Mouse (Mus musculus) kidney, embryonic 16.5 days (tissue): ENCODE data around the gene Tnik. TPM values are rescaled to one million over a fixed set of nuclear protein-coding genes. Genes with fewer than 3 reads are reported as not detected.

ENCODE experiments used
- ATAC-seq: fragments of 200-750 bp; cut with Nextera tagmentation; 2 replicates; pipeline ENCODE4 v1.8.0; 2017; ENCODE audit warnings: moderate TSS enrichment; ENCODE audit not compliant: low FRiP score, low TSS enrichment
- H3K27ac ChIP-seq: fragments of 300-500 bp; sonication (generic); 2 replicates; pipeline ENCODE4 v1.5.1; 2014; ENCODE audit warnings: low read length
- H3K27me3 ChIP-seq: fragments of 300-500 bp; sonication (generic); 2 replicates; pipeline ENCODE4 v1.6.1; 2014; ENCODE audit warnings: low read length, control low read depth, mixed read lengths; ENCODE audit not compliant: insufficient read depth
- H3K36me3 ChIP-seq: fragments of 300-500 bp; sonication (generic); 2 replicates; pipeline ENCODE4 v1.6.1; 2014; ENCODE audit warnings: low read length, control low read depth, mixed read lengths; ENCODE audit not compliant: insufficient read depth
- H3K4me1 ChIP-seq: fragments of 300-500 bp; sonication (generic); 2 replicates; pipeline ENCODE4 v1.6.1; 2014; ENCODE audit warnings: low read length, control low read depth, mixed read lengths; ENCODE audit not compliant: insufficient read depth
- H3K4me2 ChIP-seq: fragments of 300-500 bp; sonication (generic); replicated peaks from 2 replicates; pipeline ENCODE4 v1.6.1; 2014; ENCODE audit warnings: low read depth, low read length
- H3K4me3 ChIP-seq: fragments of 300-500 bp; sonication (generic); 2 replicates; pipeline ENCODE4 v1.5.1; 2014; ENCODE audit warnings: mild to moderate bottlenecking, low read length
- H3K9ac ChIP-seq: fragments of 300-500 bp; sonication (generic); replicated peaks from 2 replicates; pipeline ENCODE4 v1.6.1; 2014; ENCODE audit warnings: low read length
- H3K9me3 ChIP-seq: fragments of 300-500 bp; sonication (generic); 2 replicates; pipeline ENCODE4 v1.6.1; 2016; ENCODE audit warnings: low read length, control low read depth
- WGBS: fragments of 180-500 bp; shearing (Covaris S2); extraction: QIAGEN DNeasy Blood & Tissue Kit; methylation state at CpG from one replicate; pipeline ENCODE4 v1.1.7; 2014; 5-methylcytosine and 5-hydroxymethylcytosine counted together
- polyA plus RNA-seq: library from polyadenylated mRNA; unstranded; fragments of >200 nt; fragmentation: Nextera tagmentation; extraction: Ambion mirVana; gene quantifications from 2 replicates; pipeline ENCODE4 v1.2.1, GENCODE M21; 2015

Gene Tnik
- polyA plus RNA-seq, 1 experiment from 2014 or later, result 2.7 TPM

DNA sequence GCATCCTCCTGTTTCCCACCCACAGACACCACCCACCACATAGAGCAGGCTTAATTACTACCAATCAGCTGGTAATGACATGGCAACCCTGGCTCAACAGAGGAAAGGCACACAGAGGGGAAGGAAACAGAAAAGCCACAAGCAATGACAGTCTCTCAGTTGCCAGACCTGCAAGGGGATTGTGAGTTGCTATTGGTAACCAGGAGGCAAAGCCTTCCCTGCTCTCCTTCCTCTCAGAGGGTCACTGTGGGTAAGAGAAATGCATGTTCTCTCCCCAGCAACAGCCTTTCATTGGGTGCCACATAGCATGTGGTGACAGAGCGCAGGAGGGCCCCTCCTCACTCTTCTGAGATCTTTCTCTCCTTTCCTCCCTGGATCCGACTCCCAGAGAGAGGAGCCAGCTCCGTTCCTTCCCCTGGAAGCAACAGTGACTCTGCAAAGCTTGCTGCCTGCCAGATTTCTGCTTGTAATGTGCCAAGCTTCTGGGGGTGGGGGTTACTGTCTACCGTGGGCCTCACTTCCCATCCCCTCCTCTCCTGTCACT, 295.4 kb downstream of the Tnik start:
- Histone ChIP-seq H3K4me1 (no peaks in the 10 kb centered on the region), H3K4me2 (no peak overlapping the region), H3K27me3 (no peaks in the 10 kb centered on the region), H3K9me3 (no peaks in the 10 kb centered on the region), H3K36me3 (no peaks in the 10 kb centered on the region), H3K4me3 (no peak overlapping the region), H3K9ac (no peak overlapping the region), H3K27ac (no peak overlapping the region)
- ATAC-seq, result no peak
- WGBS, result 64% methylated on average over 4 of the region's 4 CpGs

DNA sequence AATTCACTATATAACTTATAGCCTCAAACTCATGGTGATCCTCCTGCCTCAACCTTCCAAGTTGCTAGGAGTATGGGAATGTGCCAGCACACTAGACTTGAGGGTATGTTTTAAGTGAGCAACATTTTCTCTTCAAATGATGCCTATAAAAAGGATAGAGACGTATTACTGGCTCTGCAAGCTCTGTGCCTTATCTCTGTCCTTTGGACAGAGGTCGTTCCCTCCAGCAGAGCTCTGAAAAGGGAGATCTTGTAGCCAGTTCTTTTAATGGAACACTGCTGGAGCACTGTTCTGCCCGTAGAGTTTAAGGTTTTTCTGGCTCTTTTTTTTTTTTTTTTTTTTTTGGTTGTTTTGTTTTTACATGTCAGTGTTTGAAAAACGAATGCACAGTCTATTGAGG, 298.4 kb downstream of the Tnik start:
- Histone ChIP-seq H3K4me1 (no peaks in the 10 kb centered on the region), H3K36me3 (no peaks in the 10 kb centered on the region), H3K27me3 (no peaks in the 10 kb centered on the region), H3K9ac (no peak overlapping the region), H3K4me2 (no peak overlapping the region), H3K27ac (no peak overlapping the region), H3K9me3 (peaks cover 2% of the 10 kb centered on the region; the same call in 1 of the 2 replicates), H3K4me3 (no peak overlapping the region)
- WGBS, result 40% methylated on average over 4 of the region's 4 CpGs
- no peak for ATAC-seq

DNA sequence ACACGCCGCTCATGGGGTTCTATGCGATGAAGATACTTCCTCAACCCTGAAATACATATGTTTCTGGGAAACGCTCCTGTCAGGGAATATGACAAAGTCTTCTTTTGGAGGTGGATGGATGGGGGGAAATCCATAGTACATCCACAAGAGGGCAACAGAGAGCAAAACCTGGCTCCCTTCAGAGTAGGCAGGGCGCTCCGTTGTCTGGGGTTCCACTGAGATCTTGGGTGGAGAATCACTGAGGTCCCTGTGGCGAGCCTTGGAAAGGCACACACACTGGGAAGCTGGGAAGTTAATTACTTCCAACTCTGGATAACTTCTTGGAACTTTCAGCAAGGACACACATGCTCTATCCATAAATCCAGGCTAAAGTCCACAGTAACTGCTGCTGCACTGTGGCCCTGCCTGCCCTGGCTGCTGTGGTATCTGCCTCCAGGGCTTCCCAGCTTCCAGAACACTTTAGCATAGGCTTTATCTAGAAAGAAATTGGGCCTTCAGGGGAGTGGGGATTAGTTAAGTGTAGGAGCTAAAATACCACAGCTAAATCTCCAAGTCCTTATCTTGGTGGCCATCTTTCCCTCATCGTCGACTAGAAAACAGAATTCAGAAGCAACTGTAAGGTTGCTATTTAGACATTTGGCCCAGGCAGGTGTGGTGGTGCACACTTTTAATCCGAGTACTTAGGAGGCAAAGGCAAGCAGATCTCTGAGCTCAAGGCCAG, 299.8 kb downstream of the Tnik start:
- Histone ChIP-seq H3K36me3 (no peaks in the 10 kb centered on the region), H3K27ac (no peak overlapping the region), H3K27me3 (no peaks in the 10 kb centered on the region), H3K4me1 (no peaks in the 10 kb centered on the region), H3K9ac (no peak overlapping the region), H3K9me3 (peaks cover 3% of the 10 kb centered on the region; the same call in 1 of the 2 replicates), H3K4me2 (no peak overlapping the region), H3K4me3 (no peak overlapping the region)
- ATAC-seq, result peak; percentile 61; the same call in 1 of the 2 replicates
- 73% methylated on average over 10 of the region's 10 CpGs for WGBS

DNA sequence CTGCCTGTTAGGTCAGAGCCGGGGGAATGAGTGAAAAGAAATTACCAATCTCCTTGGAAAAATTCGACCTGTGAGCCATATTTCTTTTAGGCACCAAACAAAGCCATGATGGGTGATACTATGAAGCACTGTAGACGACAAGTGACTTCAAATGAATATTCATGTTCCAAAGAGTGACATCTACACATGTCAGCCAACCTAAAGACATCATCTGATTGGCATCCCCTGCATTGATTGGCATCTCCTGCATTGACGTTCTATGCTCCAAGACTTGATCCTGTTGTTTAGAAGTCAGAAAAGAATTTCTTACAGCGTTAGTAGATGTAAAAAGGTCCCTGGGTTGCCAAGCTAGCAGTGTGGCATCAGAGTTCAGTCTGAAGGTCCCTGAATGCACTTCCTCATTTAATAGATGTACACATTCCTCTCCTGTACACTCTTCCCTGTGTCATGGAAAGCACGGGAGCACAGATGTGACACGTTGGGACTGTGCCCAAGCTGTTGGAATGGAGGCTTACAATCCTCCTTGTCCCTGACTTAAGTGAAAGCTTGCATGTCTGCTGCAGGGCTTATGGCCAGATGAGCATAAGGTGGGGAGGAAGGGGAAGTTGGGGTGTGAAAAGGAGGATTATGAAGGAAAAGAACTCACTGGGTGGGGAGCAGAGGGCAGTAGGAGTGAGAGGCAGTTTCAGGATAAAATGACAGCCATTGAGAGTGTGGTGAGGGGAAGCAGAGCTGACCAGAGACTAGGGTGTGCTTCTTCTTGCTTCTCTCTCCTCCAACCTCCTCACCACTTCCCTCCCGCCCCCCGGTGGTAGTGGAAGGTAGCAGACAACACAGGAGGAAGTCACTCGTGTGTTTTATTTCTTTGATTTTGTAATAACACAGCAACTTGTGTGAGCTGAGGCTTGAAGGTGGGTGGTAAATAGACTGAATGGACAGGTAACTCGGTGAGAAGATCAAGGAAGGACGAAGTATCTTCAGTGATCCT, 301.6 kb downstream of the Tnik start:
- Histone ChIP-seq H3K9me3 (peaks cover 3% of the 10 kb centered on the region; the same call in 1 of the 2 replicates), H3K9ac (no peak overlapping the region), H3K27ac (no peak overlapping the region), H3K4me2 (no peak overlapping the region), H3K4me1 (no peaks in the 10 kb centered on the region), H3K27me3 (no peaks in the 10 kb centered on the region), H3K36me3 (no peaks in the 10 kb centered on the region), H3K4me3 (no peak overlapping the region)
- ATAC-seq, result no peak
- WGBS, result 82% methylated on average over 12 of the region's 12 CpGs

DNA sequence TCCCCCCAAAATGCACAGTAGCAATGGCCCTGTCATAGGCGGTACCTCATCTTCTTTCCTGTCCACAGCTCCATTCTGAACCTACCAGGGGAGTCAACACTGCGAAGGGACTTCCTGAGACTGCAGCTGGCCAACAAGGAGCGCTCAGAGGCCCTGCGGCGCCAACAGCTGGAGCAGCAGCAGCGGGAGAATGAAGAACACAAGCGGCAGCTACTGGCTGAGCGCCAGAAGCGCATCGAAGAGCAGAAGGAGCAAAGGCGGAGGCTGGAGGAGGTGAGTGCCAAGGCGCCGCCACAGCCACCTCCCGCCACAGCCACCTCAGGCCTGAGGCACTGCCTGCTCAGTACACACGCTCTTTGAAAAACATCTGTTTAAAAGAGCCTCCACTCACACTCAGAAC, 314.3 kb downstream of the Tnik start:
- H3K9me3 ChIP-seq, result no peaks in the 10 kb centered on the region
- no peaks in the 10 kb centered on the region for H3K27me3 ChIP-seq
- H3K9ac ChIP-seq, result no peak overlapping the region
- no peaks in the 10 kb centered on the region for H3K4me1 ChIP-seq
- no peak overlapping the region for H3K27ac ChIP-seq
- no peak overlapping the region for H3K4me3 ChIP-seq
- peak overlapping the region; percentile 19; the same call in 1 of the 2 replicates for H3K4me2 ChIP-seq
- WGBS, result 32% methylated on average over 15 of the region's 15 CpGs
- no peaks in the 10 kb centered on the region for H3K36me3 ChIP-seq
- ATAC-seq, result peak; percentile 63; the same call in 1 of the 2 replicates

DNA sequence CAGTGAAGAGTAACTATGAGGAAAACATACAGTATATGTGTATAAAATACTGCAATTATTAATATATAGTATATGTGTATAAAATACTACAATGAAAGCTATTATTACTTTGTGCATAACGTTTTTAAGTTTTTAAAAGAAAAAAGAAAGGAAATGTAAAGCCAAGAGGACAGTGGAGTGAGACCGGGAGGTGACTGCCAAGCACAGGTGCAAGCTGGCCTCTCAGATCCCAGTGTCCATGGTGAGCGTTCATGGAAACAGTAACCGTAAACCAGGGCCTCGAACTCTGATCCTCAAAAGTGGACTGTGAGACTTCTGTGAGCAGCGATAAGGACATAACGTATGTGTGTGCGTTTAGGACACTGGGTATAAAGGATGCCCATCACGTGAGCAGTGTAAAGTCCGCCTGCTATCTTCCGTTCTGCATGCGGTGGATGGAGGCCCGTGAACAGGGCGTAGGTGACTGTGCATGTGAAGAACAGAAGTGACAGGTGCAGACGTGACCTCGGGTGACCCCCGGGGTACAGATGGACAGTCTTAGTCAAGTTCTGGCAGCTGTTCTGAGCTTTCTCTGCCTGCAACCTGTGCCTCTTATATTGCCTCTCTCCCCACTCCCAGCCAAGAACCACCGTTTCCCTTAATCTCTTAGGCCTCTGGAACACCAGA, 316.1 kb downstream of the Tnik start:
- H3K4me2 ChIP-seq, result no peak overlapping the region
- no peak overlapping the region for H3K4me3 ChIP-seq
- ATAC-seq, result no peak
- H3K9me3 ChIP-seq, result no peaks in the 10 kb centered on the region
- H3K9ac ChIP-seq, result no peak overlapping the region
- H3K27ac ChIP-seq, result no peak overlapping the region
- no peaks in the 10 kb centered on the region for H3K27me3 ChIP-seq
- 93% methylated on average over 18 of the region's 18 CpGs for WGBS
- H3K36me3 ChIP-seq, result no peaks in the 10 kb centered on the region
- no peaks in the 10 kb centered on the region for H3K4me1 ChIP-seq

DNA sequence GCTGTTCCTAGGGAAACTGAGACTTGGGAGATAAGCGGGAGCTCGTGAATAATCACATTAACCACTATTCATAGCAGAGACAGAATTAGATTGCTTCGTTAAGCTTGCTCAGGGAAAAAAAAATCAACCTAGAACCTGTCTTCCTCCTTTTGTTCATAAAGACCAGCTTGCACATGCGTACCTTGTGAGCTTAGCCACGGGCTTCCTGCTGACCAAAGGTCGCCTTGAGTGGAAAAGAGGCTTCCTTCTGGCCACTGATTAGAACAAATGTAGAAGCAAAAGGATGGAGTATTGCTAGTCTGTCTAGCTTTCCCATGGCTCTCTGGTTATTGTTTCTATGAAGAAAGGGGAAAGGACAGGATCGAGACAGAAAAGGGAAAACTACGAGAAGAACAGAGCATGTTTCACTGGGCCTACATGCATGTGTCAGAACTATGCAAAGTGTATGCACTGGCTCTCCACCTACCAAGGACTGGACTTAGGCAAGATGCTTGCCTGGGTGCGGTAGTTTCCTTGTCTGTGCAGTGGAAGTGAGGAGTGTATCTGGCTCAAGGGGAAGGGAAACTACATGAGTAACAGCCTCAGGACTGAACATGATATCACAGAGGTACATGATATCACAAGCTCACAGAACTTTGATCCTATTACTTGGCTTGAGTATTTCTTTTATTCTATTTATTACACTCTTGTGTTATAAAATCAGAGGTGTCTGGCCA, 322.9 kb downstream of the Tnik start:
- no peak for ATAC-seq
- no peak overlapping the region for H3K4me3 ChIP-seq
- no peaks in the 10 kb centered on the region for H3K9me3 ChIP-seq
- no peak overlapping the region for H3K4me2 ChIP-seq
- no peaks in the 10 kb centered on the region for H3K36me3 ChIP-seq
- no peak overlapping the region for H3K9ac ChIP-seq
- WGBS, result 80% methylated on average over 9 of the region's 9 CpGs
- H3K27me3 ChIP-seq, result no peaks in the 10 kb centered on the region
- no peaks in the 10 kb centered on the region for H3K4me1 ChIP-seq
- no peak overlapping the region for H3K27ac ChIP-seq

DNA sequence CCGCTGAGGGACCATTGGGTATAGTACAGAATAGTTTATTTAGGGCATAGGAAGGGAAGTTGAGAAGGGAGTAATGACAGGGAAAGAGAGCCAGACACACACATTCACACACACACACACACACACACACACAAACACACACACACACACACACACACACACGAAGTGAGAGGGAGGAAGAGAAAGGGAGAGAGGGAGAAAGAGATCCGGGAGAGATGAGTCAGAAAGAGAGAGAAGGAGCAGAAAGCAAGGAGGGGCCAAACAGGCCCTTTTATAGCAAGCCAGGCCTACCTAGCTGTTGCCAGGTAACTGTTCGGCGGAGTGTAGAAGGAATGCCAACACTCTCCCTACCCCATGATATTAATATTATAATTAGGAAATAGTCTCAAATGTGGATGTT, 324.8 kb downstream of the Tnik start:
- no peaks in the 10 kb centered on the region for H3K27me3 ChIP-seq
- H3K36me3 ChIP-seq, result no peaks in the 10 kb centered on the region
- no peaks in the 10 kb centered on the region for H3K9me3 ChIP-seq
- no peak overlapping the region for H3K4me2 ChIP-seq
- H3K9ac ChIP-seq, result no peak overlapping the region
- H3K27ac ChIP-seq, result no peak overlapping the region
- 75% methylated on average over 5 of the region's 5 CpGs for WGBS
- H3K4me1 ChIP-seq, result peaks cover 6% of the 10 kb centered on the region
- no peak overlapping the region for H3K4me3 ChIP-seq
- no peak for ATAC-seq

DNA sequence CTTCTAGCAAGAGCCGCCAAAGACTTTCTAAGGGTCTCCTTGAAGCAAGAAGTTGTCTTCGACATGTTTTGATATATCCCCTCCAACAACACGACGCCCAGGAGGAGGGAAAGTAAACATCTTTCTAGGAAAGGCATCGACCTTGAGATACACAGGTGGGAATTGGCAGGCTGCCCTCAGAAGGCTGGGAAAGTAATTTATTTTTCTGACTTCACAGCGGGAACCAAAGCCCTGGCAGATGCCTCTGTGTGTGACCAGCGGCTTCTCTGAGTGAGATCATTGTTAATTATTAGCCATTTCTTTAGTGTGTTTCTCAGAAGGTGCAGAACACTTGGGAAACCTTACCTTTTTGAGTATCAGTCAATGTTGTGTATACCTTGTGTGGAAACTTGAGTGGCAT, 328.3 kb downstream of the Tnik start:
- Histone ChIP-seq H3K9ac (no peak overlapping the region), H3K27ac (peak overlapping the region; percentile 46; the same call in 1 of the 2 replicates), H3K4me1 (peaks cover 6% of the 10 kb centered on the region), H3K27me3 (no peaks in the 10 kb centered on the region), H3K36me3 (no peaks in the 10 kb centered on the region), H3K4me2 (no peak overlapping the region), H3K9me3 (no peaks in the 10 kb centered on the region), H3K4me3 (no peak overlapping the region)
- peak; percentile 67; the same call in 1 of the 2 replicates for ATAC-seq
- WGBS, result 33% methylated on average over 7 of the region's 7 CpGs
